Mouse (Mus musculus) urinary bladder, postnatal 36 days (tissue): ENCODE data around the gene Tbc1d16.
"Not testable (repeated sequence)": the region's sequence is repeated elsewhere in the genome, so short reads cannot be mapped to it uniquely, and the experiment has no call there.

Source experiments
- DNase-seq, 2 experiments: peaks; one replicate each; pipeline ENCODE4 v3.0.0; 2022; ENCODE audit warnings: low spot score in 2 of 2, mixed read lengths in 1 of 2

The Tbc1d16 gene

DNA sequence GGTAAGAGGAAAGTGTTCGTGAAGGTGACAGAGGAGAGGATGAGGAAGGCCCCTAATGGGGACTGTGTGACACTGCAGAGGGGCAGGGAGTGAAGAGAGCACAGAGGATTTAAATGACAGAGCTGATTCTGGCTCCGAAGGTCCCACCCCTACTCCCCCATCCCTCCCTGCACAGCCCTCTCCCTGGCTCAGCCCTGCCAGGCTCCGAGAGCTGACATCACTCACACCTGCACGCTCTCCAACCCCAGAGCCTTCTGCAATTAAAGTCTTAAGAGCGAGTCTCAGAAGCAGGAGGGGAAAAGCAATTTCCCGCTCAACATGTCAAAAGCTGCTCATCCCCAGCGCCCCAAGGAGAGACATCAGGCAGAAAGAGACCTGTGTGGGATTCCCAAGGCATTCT is 109.4 kb downstream of the Tbc1d16 start:
- DNase-seq: no peak

DNA sequence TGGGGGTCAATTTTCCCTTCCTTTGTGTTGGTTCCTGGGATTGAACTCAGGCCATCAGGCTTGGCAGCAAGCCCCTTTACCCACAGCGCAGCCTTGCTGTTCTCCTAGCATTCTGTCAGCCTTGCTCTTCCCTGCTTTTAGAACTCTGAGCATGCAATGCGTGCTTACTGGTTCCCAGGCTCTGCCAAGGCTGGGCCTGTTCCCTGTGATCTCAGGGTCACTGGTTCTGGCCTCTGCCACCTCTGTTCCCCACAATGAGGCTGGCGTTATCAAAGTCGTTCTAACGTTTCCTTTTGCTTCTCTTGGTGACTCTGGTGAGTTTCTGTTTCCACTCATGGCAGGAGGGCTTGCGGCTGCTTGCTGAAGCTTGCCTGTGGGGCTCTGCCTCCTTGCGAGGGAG is 110.4 kb downstream of the Tbc1d16 start:
- no peak for DNase-seq

DNA sequence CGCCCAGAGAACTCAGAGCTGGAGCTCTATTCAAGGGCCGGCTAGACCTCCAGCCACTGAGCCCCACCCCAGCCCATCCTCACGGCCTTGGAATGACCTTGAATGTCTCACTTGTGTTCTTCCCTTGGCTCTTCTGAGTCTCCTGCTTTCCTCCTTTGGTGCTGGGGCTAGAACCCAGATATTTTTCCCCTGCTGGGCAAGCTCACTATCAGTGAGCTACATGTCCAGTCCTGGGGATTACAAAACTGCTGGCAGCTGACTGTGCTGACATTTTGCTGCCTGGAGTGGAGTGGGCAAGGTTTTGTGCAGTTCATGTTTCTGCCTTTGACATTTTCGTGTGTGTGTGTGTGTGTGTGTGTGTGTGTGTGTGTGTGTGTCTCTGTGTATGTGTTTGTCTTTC is 111.3 kb downstream of the Tbc1d16 start:
- DNase-seq: peak in 1 of 2 experiments; percentile 47

DNA sequence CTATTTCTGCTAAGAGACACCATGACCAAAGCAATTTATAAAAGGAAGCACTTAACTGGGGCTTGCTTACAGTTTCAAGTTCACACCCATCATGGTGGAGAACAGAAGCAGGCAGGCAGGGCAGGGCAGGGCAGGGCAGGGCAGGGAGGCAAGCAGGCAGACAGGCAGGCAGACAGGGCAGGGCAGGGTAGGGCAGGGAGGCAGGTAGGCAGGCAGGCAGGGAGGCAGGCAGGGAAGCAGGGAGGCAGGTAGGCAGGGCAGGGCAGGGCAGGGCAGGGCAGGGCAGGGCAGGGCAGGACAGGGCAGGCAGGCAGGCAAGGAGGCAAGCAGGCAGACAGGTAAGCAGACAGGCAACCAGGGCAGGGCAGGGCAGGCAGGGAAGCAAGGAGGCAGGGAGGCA is 115.6 kb downstream of the Tbc1d16 start:
- no peak for DNase-seq

DNA sequence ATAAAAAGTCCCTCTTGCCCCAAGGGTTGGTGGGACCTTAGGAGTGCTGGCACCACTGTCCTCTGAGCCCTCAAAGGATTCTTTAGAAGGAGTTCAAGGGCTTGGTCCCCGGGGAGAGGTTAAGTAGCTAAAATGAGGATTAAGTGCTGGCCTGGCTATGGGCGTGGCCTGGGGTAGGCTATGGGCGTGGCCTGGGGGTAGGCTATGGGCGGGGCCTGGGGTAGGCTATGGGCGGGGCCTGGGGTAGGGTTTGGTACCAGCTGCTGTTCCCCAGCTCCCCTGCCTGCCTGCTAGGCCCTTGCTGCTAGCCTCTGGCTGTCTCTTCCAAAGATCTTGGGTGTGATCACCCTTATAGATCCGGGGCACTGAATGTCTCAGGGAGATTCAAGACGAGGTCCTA is 117.0 kb downstream of the Tbc1d16 start:
- no peak for DNase-seq

DNA sequence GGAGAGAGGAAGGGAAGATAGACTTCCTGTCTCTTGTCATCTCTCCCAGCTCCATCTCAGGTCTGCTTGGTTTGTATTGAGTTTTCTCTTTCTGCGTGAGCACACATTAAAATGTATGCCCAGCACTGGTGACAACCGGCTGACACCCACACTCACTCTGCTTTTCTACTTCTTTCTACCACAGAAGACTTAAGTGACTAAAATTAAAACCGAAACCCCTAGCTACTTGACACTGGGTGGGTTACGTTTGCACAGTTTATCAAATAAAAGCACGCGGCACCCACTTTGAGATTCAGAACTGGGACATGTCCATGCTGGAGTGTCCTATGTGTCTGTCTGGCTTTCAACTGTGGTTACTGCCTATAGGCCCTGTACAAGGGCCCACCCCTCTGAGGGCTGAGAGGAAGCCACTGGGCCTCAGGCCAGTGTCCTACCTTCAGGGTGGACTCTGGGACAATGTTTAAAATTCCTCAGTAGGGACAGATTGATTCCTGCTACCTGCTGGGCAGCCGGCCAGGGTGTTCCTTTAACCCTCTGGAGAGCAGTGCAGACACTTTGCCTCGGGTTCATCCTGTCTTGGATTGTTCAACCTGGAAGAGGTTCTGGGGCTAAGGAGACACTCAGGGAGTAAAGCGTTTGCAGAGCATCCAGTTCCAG is 118.8 kb downstream of the Tbc1d16 start:
- DNase-seq: no peak

DNA sequence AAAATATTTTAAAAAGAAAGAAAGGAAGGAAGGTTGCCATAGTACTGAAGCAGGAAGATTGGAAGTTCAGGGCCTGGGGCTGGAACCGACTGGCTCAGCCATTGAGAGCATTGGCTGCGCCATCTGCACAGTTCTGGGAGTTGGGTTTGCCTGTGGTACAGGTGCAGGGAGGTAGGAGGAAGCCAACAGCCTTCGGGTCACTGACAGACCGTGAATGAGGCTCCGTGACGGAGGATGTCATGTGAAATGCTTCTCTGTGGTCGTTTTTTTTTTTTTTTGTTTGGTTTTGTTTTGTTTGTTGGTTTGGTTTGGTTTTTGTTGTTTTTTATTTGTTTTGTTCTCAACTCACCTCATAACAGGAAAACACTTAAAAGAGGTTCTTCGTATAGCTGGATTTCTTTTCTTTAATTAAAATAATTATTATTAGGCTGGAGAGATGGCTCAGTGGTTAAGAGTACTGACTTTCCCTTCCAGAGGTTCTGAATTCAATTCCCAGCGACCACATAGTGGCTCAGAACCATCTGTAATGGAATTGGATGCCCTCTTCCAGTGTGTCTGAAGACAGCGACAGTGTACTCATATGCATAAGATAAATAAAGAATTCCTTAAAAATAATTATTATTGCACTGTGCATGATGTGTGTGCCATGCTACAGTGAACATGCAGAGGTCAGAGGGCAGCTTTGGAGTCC is 119.6 kb downstream of the Tbc1d16 start:
- no peak for DNase-seq

DNA sequence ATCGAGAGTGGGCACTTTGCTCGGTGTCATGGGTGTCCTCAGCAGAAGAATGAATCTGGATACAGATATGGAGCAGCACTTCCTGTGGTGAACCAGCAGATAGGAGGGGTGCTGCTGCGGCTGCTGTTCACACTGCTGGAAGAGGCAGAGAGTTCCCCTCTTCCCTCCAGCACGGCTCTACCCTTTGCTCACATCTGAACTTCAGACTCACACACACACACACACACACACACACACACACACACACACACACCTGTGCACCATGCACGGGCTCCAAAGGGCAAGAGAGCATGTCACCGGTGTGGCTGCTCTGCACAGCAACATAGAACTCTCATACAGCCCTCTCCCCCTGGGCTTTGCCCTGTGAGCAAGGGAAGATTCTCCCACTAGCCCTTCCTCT is 122.0 kb downstream of the Tbc1d16 start:
- DNase-seq: no peak

DNA sequence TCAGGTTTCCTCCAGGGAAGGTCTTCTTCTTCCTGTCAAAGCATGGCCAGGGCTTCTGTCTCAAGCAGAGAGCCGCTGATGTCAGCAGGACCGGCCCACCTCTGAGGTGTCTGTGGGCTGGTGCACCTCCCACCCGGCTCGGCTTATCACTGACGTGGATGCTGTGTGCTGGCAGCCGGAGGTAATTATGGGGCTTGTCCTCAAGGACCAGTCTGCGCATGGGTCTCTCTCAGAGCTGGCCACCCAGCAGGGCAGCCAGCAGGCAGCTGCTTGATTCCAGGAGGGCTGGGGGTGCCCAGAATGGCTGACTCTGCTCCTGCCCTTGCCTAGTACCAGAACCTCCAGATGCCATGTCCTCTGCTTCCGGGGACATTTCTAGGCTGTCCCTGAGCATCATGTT is 122.6 kb downstream of the Tbc1d16 start:
- no peak for DNase-seq

DNA sequence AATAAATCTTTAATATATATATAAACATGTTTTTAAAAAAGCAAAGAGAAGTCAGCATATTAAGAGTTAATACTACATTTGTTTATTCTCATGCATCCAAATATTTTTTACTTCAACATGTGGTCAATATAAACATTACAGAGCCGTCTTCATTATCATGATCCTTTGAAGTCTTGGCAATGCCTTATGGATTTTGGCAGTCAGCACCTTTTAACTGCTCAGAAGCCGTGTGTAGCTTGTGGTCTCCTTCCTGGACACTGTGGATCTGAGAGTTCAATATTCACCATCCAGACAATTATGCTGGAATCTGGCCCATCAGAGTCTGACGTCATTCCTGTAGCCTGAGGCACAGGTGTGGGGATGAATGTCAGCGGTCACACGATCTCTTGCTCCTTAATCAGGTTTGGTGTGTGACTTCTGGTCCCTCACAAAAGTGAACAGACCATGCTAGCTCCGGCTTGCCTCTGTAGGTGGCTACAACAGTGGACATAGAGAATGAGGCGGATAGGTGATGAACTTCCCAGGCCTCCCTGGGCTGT is 123.2 kb downstream of the Tbc1d16 start:
- DNase-seq: no peak

DNA sequence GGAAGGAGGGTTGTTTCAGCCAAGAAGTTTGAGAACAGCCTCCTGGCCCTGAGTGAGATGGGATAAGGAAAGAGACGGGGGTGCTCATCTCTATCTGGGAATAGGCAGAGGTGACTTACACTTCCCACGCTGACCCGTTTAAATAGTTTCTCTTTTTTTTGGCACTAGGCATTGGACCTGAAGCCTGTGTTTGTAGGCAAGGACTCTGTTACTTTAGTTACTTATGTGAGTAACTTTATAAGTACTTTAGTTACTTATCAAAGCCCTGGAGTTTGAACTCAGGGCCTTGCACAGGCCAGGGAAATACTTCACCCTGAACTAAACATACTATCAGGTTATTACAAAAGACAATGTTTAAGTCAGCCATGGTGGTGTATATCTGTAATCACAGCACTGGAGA is 124.3 kb downstream of the Tbc1d16 start:
- no peak for DNase-seq

DNA sequence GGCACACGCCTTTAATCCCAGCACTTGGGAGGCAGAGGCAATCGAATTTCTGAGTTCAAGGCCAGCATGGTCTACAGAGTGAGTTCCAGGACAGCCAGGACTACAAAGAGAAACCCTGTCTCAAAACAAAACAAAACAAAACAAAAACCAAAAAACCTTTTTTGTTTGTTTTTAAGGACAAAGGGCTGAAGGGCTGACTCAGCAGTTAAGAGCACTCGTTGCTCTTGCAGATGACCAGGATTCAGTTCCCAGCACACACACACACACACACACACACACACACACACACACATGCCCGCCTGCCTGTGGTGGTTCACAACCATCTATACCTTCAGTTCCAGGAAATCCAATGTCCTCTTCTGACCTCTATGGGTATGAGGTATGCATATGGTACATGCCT is 127.9 kb downstream of the Tbc1d16 start:
- not testable (repeated sequence) for DNase-seq

DNA sequence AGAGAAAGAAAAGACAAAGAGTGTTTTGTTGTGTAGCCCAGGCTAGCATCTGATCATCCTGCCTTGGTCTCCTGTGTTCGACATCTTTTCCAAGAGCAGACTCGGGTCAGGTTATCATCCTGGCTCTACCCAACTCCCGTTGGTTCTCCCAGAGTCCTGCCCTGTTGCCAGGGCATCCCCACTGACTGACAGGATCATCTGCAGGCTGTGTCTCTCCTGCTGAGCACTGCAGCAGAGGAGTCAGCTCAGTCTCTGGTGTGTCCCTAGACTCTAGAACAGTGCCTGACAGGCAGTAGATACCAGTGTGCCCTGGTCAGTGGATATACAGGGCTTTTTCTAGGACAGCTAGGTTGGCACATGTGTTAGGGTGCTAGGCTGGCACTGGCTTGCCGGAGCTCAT is 130.1 kb downstream of the Tbc1d16 start:
- no peak for DNase-seq

DNA sequence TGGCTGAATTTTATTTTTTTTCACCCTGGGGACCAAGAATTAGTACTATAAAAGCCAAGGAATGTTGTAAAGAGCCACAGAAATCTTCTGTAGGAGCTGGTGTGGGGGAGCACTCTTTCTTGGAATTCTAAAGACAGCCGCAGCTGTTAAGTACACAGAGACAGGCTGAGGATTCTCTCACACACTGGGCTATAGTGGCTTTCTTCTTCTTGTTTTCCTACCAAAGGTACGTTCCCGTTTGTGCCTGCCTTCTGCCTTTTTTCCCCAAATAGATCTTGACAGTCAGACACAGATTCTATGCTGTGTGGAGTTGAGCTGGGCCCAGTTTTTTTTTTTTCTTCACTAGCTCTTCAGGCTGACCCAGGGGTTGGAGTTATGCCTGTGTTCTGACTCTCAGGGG is 132.9 kb downstream of the Tbc1d16 start:
- DNase-seq: no peak

DNA sequence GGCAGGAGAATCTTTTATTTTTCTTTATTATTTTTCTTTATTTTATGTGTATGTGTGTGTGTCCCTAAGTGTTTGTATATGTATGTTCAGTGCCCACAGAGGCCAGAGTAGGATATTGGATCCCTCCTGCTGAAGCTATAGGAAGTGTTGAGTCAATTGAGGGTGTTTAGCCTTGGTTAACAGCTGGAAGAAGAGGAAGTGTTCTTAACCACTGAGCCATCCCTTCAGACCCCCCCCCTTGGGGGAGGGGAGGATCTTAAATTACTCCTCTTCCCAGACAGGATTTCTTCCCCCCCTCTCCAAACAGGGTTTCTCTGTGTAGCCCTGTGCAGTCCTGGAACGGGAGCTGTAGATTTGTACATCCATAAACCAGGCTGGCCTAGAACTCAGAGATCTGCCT is 135.0 kb downstream of the Tbc1d16 start:
- no peak for DNase-seq
